Mouse (Mus musculus) adrenal gland, adult 10 weeks (tissue): ENCODE results near the gene Ercc6. TPM values are rescaled to one million over a fixed set of nuclear protein-coding genes. Genes with fewer than 3 reads are reported as not detected.

ENCODE experiments used
- polyA plus RNA-seq: library from polyadenylated mRNA; stranded (reverse); fragments of 350-450 nt; fragmentation: Illumina TruSeq; extraction: RNeasy Lipid Tissue Mini Kit (QIAGEN cat#74804); gene quantifications from one replicate; pipeline ENCODE4 v1.2.3, GENCODE M21; 2014; ENCODE audit warnings: low read depth, low replicate concordance

Ercc6 gene
- 13.0 TPM for polyA plus RNA-seq

GRCm38 (mm10) chr14:32513336-32514032 is at the start of gene Ercc6:
Ercc6 (plus strand) TSS chr14:32513521.

GRCm38 (mm10) chr14:32464601-32465505 is 48.5 kb upstream of the Ercc6 start, which contains the start of gene Slc18a3:
Slc18a3 (minus strand) TSS chr14:32464850.

GRCm38 (mm10) chr14:32465889-32466288 is 47.4 kb upstream of the Ercc6 start, which contains the start of gene Chat:
Chat (minus strand) TSS chr14:32465989.

GRCm38 (mm10) chr14:32599290-32600041 is 86.1 kb downstream of the Ercc6 start, which contains the start of gene Prrxl1:
Prrxl1 (plus strand) TSS chr14:32599407.

Other genes starting within 250 kb of the Ercc6 start
- gene Ogdhl, start 191.5 kb upstream of the Ercc6 start, polyA plus RNA-seq: 0.87 TPM
- gene 1700024G13Rik, start 125.1 kb upstream of the Ercc6 start, polyA plus RNA-seq: not detected
- gene Slc18a3, start 48.7 kb upstream of the Ercc6 start, polyA plus RNA-seq: not detected
- gene Chat, start 47.5 kb upstream of the Ercc6 start, polyA plus RNA-seq: not detected
- 1.3 TPM for gene Prrxl1, start 85.9 kb downstream of the Ercc6 start, polyA plus RNA-seq
- gene 3425401B19Rik, start 171.8 kb downstream of the Ercc6 start, polyA plus RNA-seq: 0.47 TPM